Mouse (Mus musculus) cerebral cortex, adult 2 months (tissue): ENCODE measurements around the gene Gm37240.

Source experiments
- WGBS: fragments of 180-500 bp; shearing (Covaris S2); methylation state at CpG from one replicate; pipeline ENCODE4 v1.1.7; 2018; 5-methylcytosine and 5-hydroxymethylcytosine counted together

The Gm37240 gene

DNA sequence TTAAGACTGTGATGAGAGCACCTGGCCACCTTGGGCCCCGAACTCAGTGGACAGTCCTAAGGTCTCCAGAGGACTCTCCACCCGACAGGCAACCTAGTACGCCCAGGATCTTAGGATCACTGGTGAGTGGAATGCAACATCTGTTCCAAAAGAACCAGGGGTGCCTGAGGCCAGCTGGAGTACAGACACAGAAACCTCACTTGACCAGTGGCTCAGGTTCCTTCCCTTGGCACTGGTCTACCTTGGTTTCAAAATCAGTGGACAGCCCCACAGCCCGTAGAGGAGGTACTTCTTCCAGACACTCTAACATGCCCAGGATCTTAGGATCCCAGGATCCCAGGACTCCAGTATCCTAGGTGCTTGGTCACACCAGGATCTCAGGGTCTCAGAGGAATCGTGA is 632.8 kb downstream of the Gm37240 start:
- WGBS = 92% methylated on average over 5 of the region's 5 CpGs

DNA sequence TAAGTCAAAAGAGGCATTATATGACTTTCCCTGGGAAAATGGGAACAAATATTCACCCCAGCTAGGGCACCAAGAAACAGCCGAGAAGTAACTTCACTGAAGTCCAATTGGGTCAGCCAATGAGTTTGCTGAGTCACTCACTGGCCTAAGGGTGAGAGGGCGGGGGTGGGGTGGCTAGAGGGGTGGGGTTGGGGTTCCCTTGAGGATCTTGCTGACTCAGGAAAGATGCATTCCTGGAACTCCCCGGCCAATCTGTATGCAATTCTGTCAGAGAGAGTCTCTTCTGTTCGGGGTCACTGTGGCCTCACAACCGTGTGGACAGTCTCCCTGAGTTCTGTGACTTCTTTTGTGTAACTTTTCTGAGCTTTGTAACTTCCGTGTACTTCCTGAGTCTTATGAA is 635.7 kb downstream of the Gm37240 start:
- WGBS = 83% methylated on average over 6 of the region's 6 CpGs

DNA sequence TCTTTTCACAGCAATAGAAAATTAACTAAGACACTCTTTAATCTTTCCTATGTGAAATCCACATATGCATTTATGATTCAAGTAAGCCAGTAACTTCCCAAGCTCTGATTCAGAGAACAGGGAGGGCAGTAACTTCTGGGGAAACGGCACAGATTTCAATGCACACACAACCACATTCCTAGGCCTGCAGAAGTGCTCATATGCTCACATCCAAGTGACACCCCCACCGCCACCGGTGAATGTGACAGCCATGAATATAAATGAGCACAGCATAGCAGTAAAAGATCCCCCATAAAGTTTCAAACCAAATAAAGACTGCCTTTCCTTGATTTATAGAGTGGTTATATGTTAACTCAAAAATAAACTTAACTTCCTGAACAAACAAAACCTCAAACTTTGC is 641.2 kb downstream of the Gm37240 start:
- 49% methylated on average over 3 of the region's 3 CpGs for WGBS

DNA sequence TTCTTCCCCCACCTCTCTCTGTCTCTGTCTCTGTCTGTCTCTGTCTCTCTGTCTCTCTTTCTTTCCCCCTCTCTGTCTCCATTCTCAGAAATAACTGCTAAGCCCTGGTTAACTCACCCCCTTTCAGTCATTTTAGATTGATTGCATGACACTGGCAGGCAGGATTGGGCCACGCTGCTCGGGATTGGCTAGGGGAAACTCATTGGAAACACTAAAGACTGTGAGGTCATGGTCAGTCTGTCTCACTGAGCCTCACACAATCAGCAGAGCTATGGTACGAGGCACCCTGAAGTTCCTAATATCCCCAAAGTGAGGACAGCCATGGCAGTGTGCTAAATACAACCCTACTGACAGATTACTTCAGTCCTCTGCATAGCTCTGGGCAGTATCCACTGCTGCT is 650.8 kb downstream of the Gm37240 start:
- WGBS = 91% methylated on average over 3 of the region's 3 CpGs

DNA sequence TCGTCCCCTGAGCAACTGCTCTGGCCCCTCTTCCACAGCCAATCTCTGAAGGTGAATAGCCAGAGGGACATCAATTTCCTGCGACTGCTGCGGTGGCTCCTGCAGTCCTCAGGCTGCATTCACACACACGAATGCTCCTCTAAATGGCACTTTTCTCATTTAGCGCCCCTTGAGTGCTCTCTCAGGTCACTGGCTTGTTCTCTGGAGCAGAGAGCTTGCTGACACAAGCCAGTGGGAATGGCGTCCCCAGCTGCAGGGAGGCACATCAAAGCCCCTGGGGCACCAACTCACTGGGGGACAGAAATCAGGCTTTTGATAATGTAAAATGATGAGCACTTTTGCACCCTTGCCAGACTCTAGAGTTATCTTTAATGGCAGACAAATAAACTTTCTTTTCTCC is 654.5 kb downstream of the Gm37240 start:
- WGBS = 77% methylated on average over 6 of the region's 6 CpGs

DNA sequence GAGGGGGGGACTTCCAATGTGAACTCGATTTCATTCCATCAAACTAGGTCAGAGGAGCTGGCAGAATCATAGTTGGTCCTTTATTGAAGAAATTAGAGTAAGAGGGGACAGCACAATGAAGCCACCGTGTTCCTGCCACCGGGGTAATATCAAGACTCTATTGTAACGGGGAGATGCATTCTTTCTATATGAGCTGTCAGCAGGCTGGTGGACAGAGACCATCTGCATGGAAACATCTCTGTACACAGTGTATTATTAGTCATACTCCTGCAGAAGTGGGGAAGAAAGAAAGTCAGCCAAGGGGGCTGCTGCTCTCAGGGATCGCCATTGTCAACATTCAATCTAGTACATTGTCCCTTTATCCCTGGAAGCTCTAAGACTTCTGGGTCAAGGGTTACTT is 665.3 kb downstream of the Gm37240 start:
- WGBS = 60% methylated on average over 5 of the region's 5 CpGs

DNA sequence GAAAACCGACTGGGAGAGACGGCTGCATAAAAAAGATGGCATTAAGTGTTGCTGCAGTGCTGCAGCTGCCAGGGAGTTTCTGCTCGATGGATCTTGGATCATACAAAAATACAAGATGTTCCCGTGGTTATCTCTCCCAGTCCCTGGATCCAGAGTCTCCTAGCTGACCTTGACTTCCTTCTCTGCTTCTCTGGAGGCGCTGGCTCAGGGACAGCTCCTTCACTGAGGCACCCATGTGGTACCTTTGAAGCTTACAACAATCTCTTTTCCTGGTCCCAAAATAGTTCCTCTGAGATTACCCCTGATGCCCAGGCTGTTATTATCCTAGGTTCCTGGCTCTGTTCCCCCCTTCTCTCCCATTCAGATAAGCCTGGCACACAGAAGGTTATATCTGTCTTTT is 672.4 kb downstream of the Gm37240 start:
- 48% methylated on average over 5 of the region's 5 CpGs for WGBS

DNA sequence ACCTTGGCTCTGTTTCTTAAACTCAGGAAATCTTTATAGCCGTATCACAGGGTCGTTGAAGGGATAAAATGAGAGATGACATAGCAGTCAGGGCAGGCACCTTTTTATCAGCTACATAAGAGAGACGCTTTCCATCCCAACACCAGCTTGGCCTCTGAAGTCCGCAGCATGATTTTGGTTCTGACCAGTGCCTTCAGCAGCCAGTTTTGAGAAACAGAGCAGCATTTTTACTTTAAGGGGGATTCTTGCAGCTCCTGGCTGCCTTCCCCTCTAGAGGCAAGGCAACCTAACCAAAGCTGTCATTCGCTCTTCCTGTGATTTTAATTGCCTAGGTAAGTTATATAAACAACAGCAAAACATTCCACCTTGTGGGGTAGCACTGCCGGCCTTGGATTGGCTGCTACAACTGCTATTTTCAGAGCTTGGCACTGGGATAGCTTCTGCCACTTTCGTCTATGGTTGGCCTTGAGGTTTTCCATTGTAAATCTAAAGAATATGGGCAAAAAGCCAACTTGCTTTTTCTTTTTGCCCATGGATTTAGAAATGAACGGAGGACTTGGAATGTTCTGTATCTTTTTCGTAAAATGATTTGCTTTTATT is 674.5 kb downstream of the Gm37240 start:
- WGBS = 52% methylated on average over 9 of the region's 9 CpGs

DNA sequence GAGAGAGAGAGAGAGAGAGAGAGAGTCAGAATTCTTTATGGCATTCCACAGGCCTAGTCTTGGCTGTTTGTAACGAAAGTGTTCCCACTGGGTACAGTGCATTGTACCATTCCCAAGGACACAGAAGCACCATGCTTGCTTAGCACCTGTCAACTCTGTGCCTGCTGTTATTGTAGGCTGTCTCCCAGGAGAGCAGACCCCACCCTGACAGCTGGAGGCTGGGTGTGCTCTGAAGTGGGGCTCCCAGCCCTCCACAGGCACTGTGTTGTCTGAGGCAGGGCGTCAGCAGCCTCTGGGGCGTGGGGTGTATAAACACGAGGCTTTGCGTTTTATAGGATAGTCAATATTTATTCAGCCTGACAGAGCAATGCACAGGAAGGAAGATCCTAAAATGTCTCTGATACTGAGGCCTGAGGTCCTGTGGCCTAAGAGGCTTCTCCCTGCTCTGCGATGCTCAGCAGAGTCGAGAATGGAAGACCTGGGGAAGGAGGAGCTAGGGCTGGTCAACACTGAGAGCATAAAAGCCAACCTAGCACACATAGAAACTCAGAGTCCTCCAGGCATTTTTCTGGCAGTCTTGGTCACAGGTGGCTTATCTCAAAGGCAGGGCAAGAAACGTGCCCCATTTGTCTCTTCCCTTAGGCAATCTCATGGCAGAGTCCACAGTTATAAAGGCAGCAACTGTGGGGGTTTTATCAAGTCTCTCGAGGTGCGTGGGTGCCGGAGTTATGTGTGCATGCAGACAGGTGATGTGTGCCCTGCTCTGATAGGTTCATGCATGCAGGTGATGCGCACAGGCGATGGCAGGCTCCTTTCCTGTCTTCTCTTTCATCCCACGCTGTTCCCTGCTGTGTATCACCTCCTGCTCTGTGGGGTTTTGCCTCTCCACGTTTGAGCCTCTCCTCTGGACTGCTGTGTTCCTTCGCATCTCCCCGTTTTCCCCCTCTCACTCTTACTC is 677.2 kb downstream of the Gm37240 start:
- 79% methylated on average over 17 of the region's 17 CpGs for WGBS

DNA sequence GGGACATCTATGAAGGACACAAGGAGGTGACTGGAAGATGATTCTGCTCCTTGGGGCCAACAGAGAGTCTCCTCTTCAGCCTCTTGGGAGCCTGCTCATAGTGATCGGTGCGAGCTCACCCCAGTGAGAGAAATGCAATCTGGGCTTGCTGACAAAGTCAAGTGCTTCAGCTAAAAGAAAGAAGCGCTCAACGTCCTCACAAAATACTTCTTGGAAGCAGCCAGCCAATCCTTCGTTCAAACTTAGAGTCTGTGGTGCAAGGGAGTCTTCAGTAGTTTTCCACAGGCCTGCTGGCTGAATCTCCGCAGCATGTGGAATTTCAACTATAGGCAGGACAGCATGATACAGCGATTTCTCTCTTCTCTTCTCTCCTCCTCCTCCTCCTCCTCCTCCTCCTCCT is 680.8 kb downstream of the Gm37240 start:
- 47% methylated on average over 7 of the region's 7 CpGs for WGBS

DNA sequence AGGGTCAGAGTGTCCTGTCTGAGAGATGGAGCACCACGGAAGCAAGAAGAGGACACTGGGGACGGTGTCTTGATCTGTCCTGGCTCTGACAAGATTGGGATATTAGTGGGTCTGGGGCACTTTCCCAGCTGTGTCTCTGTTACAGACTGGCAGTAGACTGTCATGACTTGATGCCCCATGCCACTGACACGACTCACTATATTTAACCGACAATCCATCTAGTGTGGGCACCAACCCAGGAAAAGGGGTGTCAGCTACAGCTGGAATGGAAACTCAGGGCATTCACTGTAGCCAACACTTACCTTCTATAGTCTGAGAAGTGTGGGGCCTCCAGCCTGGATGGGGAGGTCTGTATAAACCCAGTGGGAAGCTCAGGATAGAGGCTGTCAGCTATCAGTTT is 681.4 kb downstream of the Gm37240 start:
- 83% methylated on average over 4 of the region's 4 CpGs for WGBS

DNA sequence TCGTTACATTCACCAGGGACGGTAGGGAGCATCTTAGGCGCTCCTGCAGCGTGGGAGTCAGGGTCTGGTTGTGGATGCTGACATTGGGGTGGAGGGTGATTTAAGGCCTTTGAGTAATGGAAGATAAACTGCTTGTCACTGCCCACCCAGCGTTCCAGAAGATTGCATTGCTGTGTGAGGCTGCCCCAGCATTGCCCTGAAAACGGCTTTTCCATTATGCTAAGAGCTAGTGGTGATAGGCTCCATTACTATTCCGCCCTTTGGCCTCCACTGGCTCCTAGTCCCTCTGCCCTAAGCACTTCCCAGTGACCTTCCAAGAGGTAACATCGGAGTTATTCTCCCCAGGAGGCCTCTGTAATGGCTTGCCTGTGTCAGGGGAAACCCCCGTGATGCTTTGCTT is 683.7 kb downstream of the Gm37240 start:
- 81% methylated on average over 9 of the region's 9 CpGs for WGBS

DNA sequence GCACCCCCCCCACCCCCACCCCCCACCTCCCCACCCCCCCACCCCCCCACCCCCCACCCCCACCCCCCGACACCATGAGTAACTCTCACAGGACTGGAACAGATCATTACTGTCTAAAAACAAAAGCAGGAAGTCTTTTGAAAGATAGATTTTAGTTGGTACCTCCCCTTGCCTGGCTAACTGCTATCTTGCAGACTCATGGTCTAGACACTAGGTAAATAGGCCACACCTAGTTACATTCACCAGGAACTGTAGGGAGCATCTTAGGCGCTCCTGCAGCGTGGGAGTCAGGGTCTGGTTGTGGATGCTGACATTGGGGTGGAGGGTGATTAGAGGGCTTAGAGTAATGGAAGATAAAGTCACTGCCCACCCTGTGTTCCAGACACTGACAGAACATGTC is 684.6 kb downstream of the Gm37240 start:
- 61% methylated on average over 3 of the region's 3 CpGs for WGBS

DNA sequence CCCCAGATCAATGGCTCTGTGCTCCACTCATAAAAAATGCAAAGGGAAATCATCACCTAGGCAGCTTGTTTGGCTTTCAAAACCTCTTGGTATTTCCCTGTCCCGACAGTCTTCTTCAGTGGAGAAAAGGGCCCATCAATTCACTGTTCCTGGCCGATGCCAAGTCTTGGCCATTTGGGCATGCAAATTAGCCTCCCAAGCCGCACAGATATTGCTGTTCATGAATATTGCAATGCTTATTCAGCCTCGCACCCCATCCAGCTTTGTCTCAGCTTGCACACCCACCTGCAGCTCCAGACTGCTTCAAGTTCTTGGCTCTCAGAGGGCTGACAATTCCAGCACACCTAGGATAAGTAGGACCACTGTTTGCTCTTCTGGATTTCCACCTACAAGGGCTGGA is 685.5 kb downstream of the Gm37240 start:
- WGBS = 44% methylated on average over 4 of the region's 4 CpGs

DNA sequence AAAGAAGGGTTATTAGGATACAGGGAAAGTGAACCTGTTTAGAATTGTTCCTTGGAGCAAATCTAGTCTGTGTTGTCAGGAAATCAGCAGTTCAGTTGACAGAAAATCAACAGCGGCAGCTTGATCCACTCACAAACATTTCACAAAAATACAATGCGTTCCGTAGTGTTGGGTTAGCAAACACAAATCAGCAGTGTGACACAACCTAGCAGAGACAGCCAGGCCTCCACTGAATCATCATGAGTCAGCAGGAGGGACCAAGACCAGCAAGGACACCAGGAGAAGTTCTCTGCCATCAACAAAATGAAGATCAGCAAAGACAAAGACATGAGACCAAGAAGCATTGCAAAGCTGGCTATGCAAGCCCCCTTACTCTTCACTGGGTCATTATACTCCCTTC is 688.8 kb downstream of the Gm37240 start:
- 81% methylated on average over 3 of the region's 3 CpGs for WGBS

DNA sequence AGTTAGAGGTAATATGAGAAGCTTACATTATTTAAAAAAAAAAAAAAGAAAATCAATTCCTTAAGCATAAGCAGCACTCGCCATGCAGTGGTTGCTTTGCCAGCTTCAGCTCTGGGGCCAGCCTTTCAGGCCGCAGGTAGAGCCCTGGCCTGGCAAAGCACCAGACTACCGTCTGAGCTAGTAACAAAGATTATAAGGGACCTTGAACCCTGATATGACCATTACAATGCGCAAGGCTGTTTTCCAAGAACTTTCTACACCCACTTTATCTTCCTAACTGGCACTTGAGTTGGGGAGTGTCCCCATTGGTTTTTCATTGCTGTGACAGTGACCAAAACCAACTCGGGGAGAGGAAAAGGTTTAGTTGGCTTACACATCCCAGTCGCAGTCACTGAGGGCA is 690.2 kb downstream of the Gm37240 start:
- 90% methylated on average over 6 of the region's 6 CpGs for WGBS

DNA sequence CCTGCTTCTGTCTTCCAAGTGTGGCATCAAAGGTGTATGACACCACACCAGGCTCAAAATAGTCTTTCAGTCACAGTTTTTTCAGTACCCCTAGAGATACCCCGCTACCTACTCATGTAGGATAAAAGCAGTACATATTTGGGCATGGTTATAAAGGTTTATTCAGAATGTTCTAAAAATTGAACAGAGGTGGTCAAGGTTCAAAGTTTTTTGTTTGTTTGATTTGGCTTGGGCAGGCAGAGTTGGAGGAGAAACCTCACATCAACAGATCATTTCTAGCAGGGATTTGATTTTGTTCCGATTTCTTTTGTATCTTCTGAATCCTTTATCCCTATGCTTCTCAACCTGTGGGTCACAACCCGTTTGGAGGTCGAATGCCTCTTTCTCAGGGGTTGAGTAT is 690.7 kb downstream of the Gm37240 start:
- WGBS = 89% methylated on average over 4 of the region's 4 CpGs

DNA sequence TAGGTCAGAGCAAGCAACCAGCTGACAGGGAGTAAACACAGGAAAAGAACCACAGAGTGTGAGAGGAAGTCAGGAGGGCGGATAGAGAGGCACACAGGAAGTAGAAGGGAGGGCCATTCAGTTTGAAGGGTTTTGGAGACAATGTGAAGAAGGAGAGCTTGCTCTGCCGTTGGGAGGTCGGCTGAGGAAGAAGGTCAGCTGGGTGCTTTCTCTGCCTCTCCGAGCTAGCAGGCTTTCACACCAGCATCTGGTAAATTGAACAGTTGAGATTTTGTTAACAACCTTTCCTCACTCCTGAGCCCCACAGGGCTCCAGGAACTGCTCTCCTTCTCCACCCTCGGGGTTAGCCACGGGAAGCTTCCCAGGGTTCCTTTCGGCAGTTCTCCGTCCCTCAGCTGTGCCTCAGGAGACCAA is 692.2 kb downstream of the Gm37240 start:
- 75% methylated on average over 8 of the region's 8 CpGs for WGBS

DNA sequence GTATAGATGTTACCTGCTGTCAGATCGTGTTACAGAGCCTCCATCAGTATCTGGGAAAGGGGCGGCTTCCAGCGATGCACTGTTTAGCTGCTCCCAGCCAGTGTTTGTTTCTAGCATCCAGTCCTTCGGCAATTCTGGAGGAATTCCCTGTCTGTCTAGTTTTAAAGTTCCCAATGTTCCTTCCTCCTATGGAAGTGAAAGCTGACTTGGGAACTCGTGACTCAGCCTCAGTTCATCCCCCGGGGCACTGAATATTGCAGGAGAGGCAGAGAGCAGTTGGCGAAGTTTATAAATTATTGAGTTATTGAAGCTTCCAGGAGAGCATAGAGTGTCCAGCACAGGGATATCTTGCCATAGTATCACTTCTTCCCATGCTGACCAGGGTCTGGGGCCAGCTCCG is 697.5 kb downstream of the Gm37240 start:
- WGBS = 73% methylated on average over 8 of the region's 8 CpGs

DNA sequence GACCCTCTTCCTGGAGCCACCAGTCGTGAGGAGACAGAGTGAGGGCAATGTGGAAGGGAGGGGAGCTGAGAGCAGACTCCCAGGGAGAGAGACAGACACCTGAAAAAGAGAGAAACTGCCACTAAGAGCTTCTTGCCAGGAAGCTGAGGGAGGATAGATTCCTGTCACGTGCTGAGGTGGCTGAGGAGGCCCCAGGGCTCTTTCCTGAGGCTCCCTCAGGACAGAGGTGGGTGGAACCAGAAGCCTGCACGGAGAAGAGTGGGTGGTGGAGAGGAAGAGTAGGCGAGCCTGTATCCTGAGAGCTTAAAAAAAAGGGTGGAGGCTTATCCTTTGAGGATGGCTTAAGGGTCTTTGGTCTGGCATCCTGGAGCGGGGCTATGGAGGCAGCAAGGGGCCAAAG is 699.0 kb downstream of the Gm37240 start:
- WGBS = 34% methylated on average over 5 of the region's 5 CpGs

DNA sequence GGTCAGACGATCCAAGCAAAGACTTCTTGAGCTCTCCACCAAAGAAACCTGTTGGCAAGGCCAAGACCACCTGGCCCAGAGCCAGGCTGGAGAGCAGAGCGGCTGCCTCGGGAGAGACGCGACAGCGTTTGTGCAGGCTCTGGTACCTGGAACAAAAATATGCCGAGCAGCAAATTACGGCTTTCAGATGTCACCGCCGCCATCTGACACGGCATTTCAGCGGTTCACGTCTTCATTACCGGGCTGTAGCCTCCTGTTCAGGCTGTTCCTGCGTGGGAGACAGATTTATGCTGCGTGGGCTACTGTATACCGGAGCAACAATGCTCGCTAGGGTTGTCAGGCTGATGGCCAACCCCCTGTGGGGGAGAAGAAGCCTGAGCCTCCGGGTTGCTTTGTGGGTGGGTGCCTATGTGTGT is 700.6 kb downstream of the Gm37240 start:
- WGBS = 17% methylated on average over 19 of the region's 19 CpGs

DNA sequence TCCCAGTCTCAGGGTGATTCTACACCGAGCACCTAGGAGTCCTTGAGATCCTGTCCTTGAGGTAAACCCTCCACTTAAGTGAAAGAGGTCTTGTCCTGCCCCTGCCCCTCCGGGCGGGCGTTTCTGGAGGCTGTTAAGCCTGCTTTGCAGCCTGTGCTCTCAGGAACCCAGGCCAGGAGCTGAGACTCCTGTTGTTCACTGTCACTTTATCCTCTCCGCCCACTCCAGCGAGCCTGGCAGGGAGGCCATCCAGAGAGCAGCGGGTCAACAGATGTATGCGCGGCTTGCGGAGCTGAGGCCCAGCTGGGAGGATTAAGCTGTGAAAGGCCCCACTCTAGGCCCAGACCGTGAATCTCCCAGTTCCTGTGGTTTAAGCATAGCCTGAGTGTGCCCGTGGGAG is 701.5 kb downstream of the Gm37240 start:
- WGBS = 44% methylated on average over 12 of the region's 12 CpGs

DNA sequence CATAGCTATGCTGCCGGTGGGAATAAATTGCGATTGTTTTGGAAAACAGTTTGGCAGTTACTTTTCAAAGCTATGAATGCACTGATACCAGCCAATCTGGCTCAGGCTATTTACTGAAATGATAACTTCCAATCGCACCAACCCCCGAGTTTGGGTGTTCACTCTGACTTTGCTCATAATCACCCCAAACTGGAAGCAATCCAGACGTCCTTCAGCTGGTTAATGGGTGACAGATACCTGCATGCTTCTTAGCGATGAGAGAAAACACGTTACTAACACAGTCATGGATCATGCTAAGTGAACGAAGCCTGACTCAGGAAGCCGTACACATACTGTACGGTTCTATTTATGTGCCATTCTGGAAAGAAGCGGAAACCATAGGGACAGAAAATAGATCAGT is 702.4 kb downstream of the Gm37240 start:
- WGBS = 51% methylated on average over 11 of the region's 11 CpGs
